Mouse (Mus musculus) liver, adult 2 months (tissue): ENCODE measurements around the gene Trpm1. TPM values are rescaled to one million over a fixed set of nuclear protein-coding genes. Genes with fewer than 3 reads are reported as not detected.

Experiments
- DNase-seq: peaks from one replicate; pipeline ENCODE4 v3.0.0-alpha.2; 2011; ENCODE audit warnings: low read depth, low spot score; ENCODE audit errors: extremely low read depth
- H3K27ac ChIP-seq: fragments of 200-500 bp; replicated peaks from 2 replicates; pipeline ENCODE4 v1.5.1; 2012; ENCODE audit warnings: low read depth, mild to moderate bottlenecking, control low read depth, inconsistent platforms, low read length; ENCODE audit not compliant: insufficient read depth
- H3K27me3 ChIP-seq: fragments of 200-500 bp; 2 replicates; pipeline ENCODE4 v1.6.1; 2012; ENCODE audit warnings: mild to moderate bottlenecking, moderate library complexity, low read length, inconsistent platforms; ENCODE audit not compliant: control insufficient read depth, insufficient read depth
- H3K36me3 ChIP-seq: fragments of 200-500 bp; 2 replicates; pipeline ENCODE4 v1.6.1; 2012; ENCODE audit warnings: low read length, inconsistent platforms; ENCODE audit not compliant: control insufficient read depth, insufficient read depth
- H3K4me1 ChIP-seq: fragments of 200-500 bp; 2 replicates; pipeline ENCODE4 v1.6.1; 2011; ENCODE audit warnings: low read length; ENCODE audit not compliant: control insufficient read depth, insufficient read depth
- H3K4me3 ChIP-seq: fragments of 200-500 bp; 2 replicates; pipeline ENCODE4 v1.5.1; 2011; ENCODE audit warnings: low read depth, mild to moderate bottlenecking, control low read depth, low read length, moderate library complexity; ENCODE audit not compliant: insufficient read depth
- H3K79me2 ChIP-seq: fragments of 200-500 bp; 2 replicates; pipeline ENCODE4 v1.6.1; 2012; ENCODE audit warnings: inconsistent platforms, mild to moderate bottlenecking, low read length, moderate library complexity; ENCODE audit not compliant: control insufficient read depth, insufficient read depth
- H3K9ac ChIP-seq: fragments of 200-500 bp; 2 replicates; pipeline ENCODE4 v1.6.1; 2012; ENCODE audit warnings: low read depth, mild to moderate bottlenecking, control low read depth, inconsistent platforms, low read length
- CTCF ChIP-seq: fragments of 200-500 bp; IDR thresholded peaks from 2 replicates; pipeline ENCODE4 v1.5.1; 2011; ENCODE audit warnings: low read depth, low read length, control low read depth
- POLR2A ChIP-seq: fragments of 200-500 bp; IDR thresholded peaks from 2 replicates; pipeline ENCODE4 v1.6.1; 2011; ENCODE audit warnings: low read length, control low read depth; ENCODE audit not compliant: insufficient read depth; ENCODE audit errors: extremely low read depth
- WGBS: fragments of 180-500 bp; shearing (Covaris S2); methylation state at CpG from one replicate; pipeline ENCODE4 v1.1.7; 2018; 5-methylcytosine and 5-hydroxymethylcytosine counted together
- polyA plus RNA-seq: library from polyadenylated mRNA; depleted of rRNA; stranded (reverse); fragments of >200 nt; gene quantifications from 2 replicates; pipeline ENCODE4 v1.2.3, GENCODE M21; 2012
- total RNA-seq: library from RNA; depleted of rRNA; stranded (reverse); fragments of >200 nt; gene quantifications from 2 replicates; pipeline ENCODE4 v1.2.3, GENCODE M21; 2014

Trpm1 gene
- total and polyA plus RNA-seq, 2 experiments, result 0.04 TPM; not detected in 1

- Histone ChIP-seq H3K9ac (no peak overlapping the region), H3K4me3 (no peak overlapping the region), H3K27ac (no peak overlapping the region), H3K36me3 (no peaks in the 10 kb centered on the region), H3K79me2 (no peaks in the 10 kb centered on the region), H3K27me3 (no peaks in the 10 kb centered on the region), H3K4me1 (no peaks in the 10 kb centered on the region)
- WGBS, result 84% methylated on average over 4 of the region's 4 CpGs
- no peak for TF ChIP-seq CTCF
- TF ChIP-seq POLR2A, result no peak
- peak; percentile 32 for DNase-seq
These were observed 86.2 kb downstream of the Trpm1 start for GRCm38 (mm10) chr7:64239806-64240315.

- H3K4me1 ChIP-seq, result no peaks in the 10 kb centered on the region
- H3K27ac ChIP-seq, result no peak overlapping the region
- no peaks in the 10 kb centered on the region for H3K27me3 ChIP-seq
- DNase-seq, result no peak
- no peak for TF ChIP-seq POLR2A
- no peak for TF ChIP-seq CTCF
- H3K9ac ChIP-seq, result no peak overlapping the region
- H3K79me2 ChIP-seq, result no peaks in the 10 kb centered on the region
- no peak overlapping the region for H3K4me3 ChIP-seq
- no peaks in the 10 kb centered on the region for H3K36me3 ChIP-seq
- WGBS, result 87% methylated on average over 4 of the region's 4 CpGs
These were observed 88.8 kb downstream of the Trpm1 start for GRCm38 (mm10) chr7:64242424-64242823.

GRCm38 (mm10) chr7:64244371-64244770 lies 90.7 kb downstream of the Trpm1 start:
- Histone ChIP-seq H3K27me3 (no peaks in the 10 kb centered on the region), H3K36me3 (no peaks in the 10 kb centered on the region), H3K4me3 (no peak overlapping the region), H3K79me2 (no peaks in the 10 kb centered on the region), H3K27ac (no peak overlapping the region), H3K4me1 (no peaks in the 10 kb centered on the region), H3K9ac (no peak overlapping the region)
- no peak for TF ChIP-seq CTCF
- TF ChIP-seq POLR2A, result no peak
- 92% methylated on average over 6 of the region's 6 CpGs for WGBS
- DNase-seq, result no peak

- TF ChIP-seq POLR2A (no peak), CTCF (no peak)
- H3K79me2 ChIP-seq, result no peaks in the 10 kb centered on the region
- no peak for DNase-seq
These were observed 93.1 kb downstream of the Trpm1 start for GRCm38 (mm10) chr7:64246713-64247112.

GRCm38 (mm10) chr7:64248352-64248751 lies 94.7 kb downstream of the Trpm1 start:
- DNase-seq, result no peak
- no peaks in the 10 kb centered on the region for H3K79me2 ChIP-seq
- WGBS, result 83% methylated on average over 1 of the region's 1 CpGs
- H3K27me3 ChIP-seq, result no peaks in the 10 kb centered on the region
- no peak overlapping the region for H3K27ac ChIP-seq
- H3K4me1 ChIP-seq, result no peaks in the 10 kb centered on the region
- H3K4me3 ChIP-seq, result no peak overlapping the region
- H3K36me3 ChIP-seq, result no peaks in the 10 kb centered on the region
- no peak overlapping the region for H3K9ac ChIP-seq
- TF ChIP-seq POLR2A, result no peak
- no peak for TF ChIP-seq CTCF

More at GRCm38 (mm10) chr7:64246713-64247112, 93.1 kb downstream of the Trpm1 start:
- Histone ChIP-seq H3K27me3 (no peaks in the 10 kb centered on the region), H3K4me3 (no peak overlapping the region), H3K36me3 (no peaks in the 10 kb centered on the region), H3K27ac (no peak overlapping the region), H3K4me1 (no peaks in the 10 kb centered on the region), H3K9ac (no peak overlapping the region)
- 90% methylated on average over 4 of the region's 4 CpGs for WGBS

- Histone ChIP-seq H3K27ac (no peak overlapping the region), H3K4me1 (no peaks in the 10 kb centered on the region), H3K4me3 (no peak overlapping the region), H3K9ac (no peak overlapping the region), H3K27me3 (no peaks in the 10 kb centered on the region), H3K36me3 (no peaks in the 10 kb centered on the region), H3K79me2 (no peaks in the 10 kb centered on the region)
- TF ChIP-seq POLR2A (no peak), CTCF (no peak)
- DNase-seq, result no peak
- 39% methylated on average over 4 of the region's 4 CpGs for WGBS
These were observed 96.1 kb downstream of the Trpm1 start for GRCm38 (mm10) chr7:64249715-64250114.
